Mouse (Mus musculus): ENCODE results near the gene Ccdc102a.

DNA sequence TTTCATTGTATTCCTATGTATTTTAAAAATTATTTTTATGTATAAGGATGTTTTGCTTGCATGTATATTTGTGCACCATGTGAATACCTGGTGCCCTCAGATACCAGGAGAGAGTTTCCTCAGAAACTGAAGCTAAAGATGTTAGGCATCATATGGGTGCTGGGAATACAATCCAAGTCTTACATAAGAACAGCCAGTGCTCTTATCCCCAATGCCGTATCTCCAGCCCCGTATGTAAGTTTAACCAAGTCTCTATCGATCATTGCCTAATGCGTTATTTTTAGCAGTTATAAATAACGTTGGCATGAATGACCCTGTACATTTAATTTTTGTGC is 60.9 kb downstream of the Ccdc102a start:
- TF ChIP-seq CHD2 (IDR thresholded peaks at IDR 0.05; ENCODE audit: low read depth, low read length) (no peak), ZNF384 (IDR thresholded peaks at IDR 0.05; ENCODE audit: low read depth, low read length) (no peak), HCFC1 (IDR thresholded peaks at IDR 0.05; ENCODE audit: borderline replicate concordance, insufficient read depth, low read length) (no peak), MAFK (IDR thresholded peaks at IDR 0.05; ENCODE audit: insufficient read depth, low read depth, low read length) (no peak)

Data from ES-E14 (cell line).